Mouse (Mus musculus): ENCODE measurements around the gene Dhx33. TPM values are rescaled to one million over a fixed set of nuclear protein-coding genes. Genes with fewer than 3 reads are reported as not detected.

The Dhx33 gene
- polyA plus RNA-seq, 1 experiment from 2014 or later: 21.3 TPM

DNA sequence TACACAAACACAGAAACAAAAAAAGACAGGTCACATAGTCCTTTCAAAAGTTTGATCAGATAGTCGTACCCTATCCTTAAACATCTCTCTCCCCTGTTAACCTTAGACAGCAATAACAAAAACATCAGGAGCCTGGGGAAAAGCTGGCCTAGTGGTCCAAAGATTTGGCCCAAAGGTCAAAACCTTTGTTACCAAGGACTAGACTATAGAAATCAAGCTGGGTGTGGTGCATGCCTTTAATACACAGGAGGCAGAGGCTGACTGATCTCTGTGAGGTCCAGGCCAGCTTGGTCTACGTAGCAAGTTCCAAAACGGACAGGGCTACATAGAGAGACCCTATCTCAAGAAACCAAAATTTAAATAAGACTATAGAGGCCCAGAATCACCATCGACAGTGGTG is 49.5 kb downstream of the Dhx33 start:
- WGBS: 90% methylated on average over 4 of the region's 4 CpGs
- Histone ChIP-seq H3K27ac (replicated peaks; ENCODE audit: low read depth, low read length) (no peak overlapping the region), H3K27me3 (replicated peaks; ENCODE audit: control insufficient read depth, insufficient read depth, low read length) (no peaks in the 10 kb centered on the region), H3K4me3 (ENCODE audit: low read depth, low read length) (no peak overlapping the region), H3K4me2 (ENCODE audit: low read depth, low read length) (no peak overlapping the region), H3K4me1 (ENCODE audit: control insufficient read depth, insufficient read depth, low read length) (no peaks in the 10 kb centered on the region), H3K9me3 (ENCODE audit: control insufficient read depth, low read length) (no peaks in the 10 kb centered on the region), H3K36me3 (ENCODE audit: control insufficient read depth, insufficient read depth, low read length) (peaks cover 96% of the 10 kb centered on the region), H3K9ac (ENCODE audit: low read depth, low read length) (no peak overlapping the region)
- DNase-seq (ENCODE audit: low spot score): no peak
- ATAC-seq (ENCODE audit: low read depth): no peak

DNA sequence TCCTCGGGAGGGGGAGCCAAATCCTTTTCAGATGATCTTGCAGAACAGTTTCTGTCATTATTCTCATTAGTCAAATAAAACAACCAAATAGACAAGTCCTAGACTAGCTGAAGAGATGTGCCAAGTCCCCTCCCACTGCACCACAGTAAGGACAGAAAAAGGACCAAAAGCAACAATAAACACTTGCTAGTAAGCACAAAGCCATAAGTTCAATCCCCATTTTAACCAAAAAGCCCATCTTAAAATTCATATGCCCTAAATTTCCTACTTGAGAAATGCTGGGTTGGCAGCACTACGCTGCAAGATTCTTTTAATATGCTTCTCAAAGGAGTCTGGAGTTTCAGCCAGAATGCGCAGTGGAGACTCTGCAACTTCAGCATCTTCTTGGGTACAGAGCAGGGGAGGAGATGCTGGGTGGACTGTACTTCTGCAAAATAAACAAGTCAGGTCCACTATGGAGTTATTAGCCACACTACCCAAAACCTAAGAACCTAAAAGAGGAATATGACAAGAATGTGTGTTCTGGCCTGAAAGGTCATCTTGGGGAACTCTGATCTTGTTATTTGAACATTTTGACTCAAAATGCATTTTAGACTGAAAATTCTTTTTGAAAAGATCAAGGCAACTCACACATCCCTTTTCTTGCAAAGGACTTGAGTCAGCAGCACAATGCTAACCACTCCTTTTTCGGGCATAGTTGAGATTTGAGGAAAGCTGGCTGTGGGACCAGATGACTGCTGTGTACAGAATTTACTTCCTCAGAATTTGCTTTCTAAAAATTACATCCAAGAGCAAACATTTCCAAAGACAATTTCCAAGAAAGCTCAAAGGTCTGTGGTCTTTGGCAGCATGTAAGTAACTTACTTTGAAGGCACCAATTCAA is 59.1 kb downstream of the Dhx33 start:
- H3K36me3 ChIP-seq (ENCODE audit: control insufficient read depth, insufficient read depth, low read length): peaks cover 94% of the 10 kb centered on the region
- 87% methylated on average over 4 of the region's 4 CpGs for WGBS
- H3K9ac ChIP-seq (ENCODE audit: low read depth, low read length): no peak overlapping the region
- H3K27me3 ChIP-seq (replicated peaks; ENCODE audit: control insufficient read depth, insufficient read depth, low read length): no peaks in the 10 kb centered on the region
- no peak overlapping the region for H3K4me2 ChIP-seq (ENCODE audit: low read depth, low read length)
- no peak overlapping the region for H3K4me3 ChIP-seq (ENCODE audit: low read depth, low read length)
- DNase-seq (ENCODE audit: low spot score) (no peak), ATAC-seq (ENCODE audit: low read depth) (no peak)
- no peaks in the 10 kb centered on the region for H3K9me3 ChIP-seq (ENCODE audit: control insufficient read depth, low read length)
- no peak overlapping the region for H3K27ac ChIP-seq (replicated peaks; ENCODE audit: low read depth, low read length)
- no peaks in the 10 kb centered on the region for H3K4me1 ChIP-seq (ENCODE audit: control insufficient read depth, insufficient read depth, low read length)

DNA sequence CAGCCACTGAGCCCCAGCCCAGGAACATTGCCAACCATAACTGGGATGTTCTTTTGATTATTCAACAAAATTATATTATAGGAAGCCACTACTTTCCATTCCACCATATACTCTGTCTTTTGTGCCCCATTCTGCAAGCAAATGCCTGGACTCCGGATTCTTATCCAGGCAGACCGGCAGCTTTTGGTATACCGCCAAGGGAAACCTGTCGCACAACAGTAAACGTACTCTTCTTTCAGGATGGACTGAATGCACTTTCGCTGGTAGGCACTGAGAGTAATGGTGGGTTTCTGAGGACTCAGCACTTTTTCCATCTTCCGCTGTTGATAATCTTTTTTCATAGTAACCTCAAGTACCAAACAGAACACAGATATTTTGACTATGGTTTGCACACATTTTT is 60.6 kb downstream of the Dhx33 start:
- ATAC-seq (ENCODE audit: low read depth) (no peak), DNase-seq (ENCODE audit: low spot score) (no peak)
- no peaks in the 10 kb centered on the region for H3K27me3 ChIP-seq (replicated peaks; ENCODE audit: control insufficient read depth, insufficient read depth, low read length)
- no peak overlapping the region for H3K4me2 ChIP-seq (ENCODE audit: low read depth, low read length)
- no peaks in the 10 kb centered on the region for H3K4me1 ChIP-seq (ENCODE audit: control insufficient read depth, insufficient read depth, low read length)
- peaks cover 92% of the 10 kb centered on the region for H3K36me3 ChIP-seq (ENCODE audit: control insufficient read depth, insufficient read depth, low read length)
- H3K4me3 ChIP-seq (ENCODE audit: low read depth, low read length): no peak overlapping the region
- no peak overlapping the region for H3K27ac ChIP-seq (replicated peaks; ENCODE audit: low read depth, low read length)
- no peak overlapping the region for H3K9ac ChIP-seq (ENCODE audit: low read depth, low read length)
- WGBS: 93% methylated on average over 7 of the region's 7 CpGs
- no peaks in the 10 kb centered on the region for H3K9me3 ChIP-seq (ENCODE audit: control insufficient read depth, low read length)

DNA sequence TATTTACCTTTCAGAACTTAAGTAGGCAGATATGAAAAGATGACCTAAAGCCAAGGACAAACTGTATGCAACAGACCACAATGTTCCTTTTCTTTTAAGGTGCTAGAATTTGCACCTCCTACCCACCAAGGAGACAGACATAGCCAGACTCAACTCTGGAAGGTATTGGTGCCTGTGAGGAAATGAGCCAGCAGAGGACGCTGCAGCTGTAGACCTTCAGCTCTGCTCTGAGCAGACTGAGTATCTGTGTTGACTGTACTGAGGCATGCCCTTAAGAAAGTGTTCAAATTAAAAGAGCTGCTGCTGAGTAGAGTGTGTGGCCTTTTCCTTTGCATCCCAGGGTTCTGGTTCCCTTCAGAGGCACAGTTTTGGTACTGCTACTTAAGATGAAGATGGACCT is 61.6 kb downstream of the Dhx33 start:
- Histone ChIP-seq H3K4me3 (ENCODE audit: low read depth, low read length) (no peak overlapping the region), H3K4me2 (ENCODE audit: low read depth, low read length) (no peak overlapping the region), H3K27me3 (replicated peaks; ENCODE audit: control insufficient read depth, insufficient read depth, low read length) (no peaks in the 10 kb centered on the region), H3K4me1 (ENCODE audit: control insufficient read depth, insufficient read depth, low read length) (no peaks in the 10 kb centered on the region), H3K9ac (ENCODE audit: low read depth, low read length) (no peak overlapping the region), H3K36me3 (ENCODE audit: control insufficient read depth, insufficient read depth, low read length) (peaks cover 89% of the 10 kb centered on the region), H3K27ac (replicated peaks; ENCODE audit: low read depth, low read length) (no peak overlapping the region), H3K9me3 (ENCODE audit: control insufficient read depth, low read length) (no peaks in the 10 kb centered on the region)
- WGBS: 78% methylated on average over 1 of the region's 1 CpGs
- DNase-seq (ENCODE audit: low spot score) (no peak), ATAC-seq (ENCODE audit: low read depth) (no peak)

DNA sequence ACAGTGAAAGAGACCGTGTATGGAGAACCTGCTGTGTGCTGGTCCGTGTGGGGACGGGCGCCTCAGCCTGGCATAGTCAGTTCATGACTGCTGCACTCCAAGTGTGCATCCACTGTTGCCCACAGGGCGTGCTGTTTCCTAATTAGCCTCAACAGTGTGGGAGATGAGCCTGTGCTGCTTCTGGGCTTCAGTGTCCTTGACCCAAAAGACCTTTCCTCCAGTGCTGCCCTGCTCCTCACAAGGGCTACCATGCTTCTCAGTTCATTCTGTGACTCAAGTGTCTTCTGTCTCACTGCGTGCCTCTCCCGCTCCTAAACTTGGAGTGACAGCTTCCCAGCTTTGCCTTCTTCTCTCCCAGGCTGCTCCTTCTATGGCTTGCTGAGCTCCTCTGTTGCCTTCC is 68.9 kb downstream of the Dhx33 start:
- Histone ChIP-seq H3K36me3 (ENCODE audit: control insufficient read depth, insufficient read depth, low read length) (peaks cover 65% of the 10 kb centered on the region), H3K4me3 (ENCODE audit: low read depth, low read length) (no peak overlapping the region), H3K27ac (replicated peaks; ENCODE audit: low read depth, low read length) (no peak overlapping the region), H3K4me2 (ENCODE audit: low read depth, low read length) (no peak overlapping the region), H3K9ac (ENCODE audit: low read depth, low read length) (no peak overlapping the region), H3K27me3 (replicated peaks; ENCODE audit: control insufficient read depth, insufficient read depth, low read length) (no peaks in the 10 kb centered on the region), H3K9me3 (ENCODE audit: control insufficient read depth, low read length) (no peaks in the 10 kb centered on the region), H3K4me1 (ENCODE audit: control insufficient read depth, insufficient read depth, low read length) (no peaks in the 10 kb centered on the region)
- DNase-seq (ENCODE audit: low spot score) (no peak), ATAC-seq (ENCODE audit: low read depth) (no peak)
- 94% methylated on average over 7 of the region's 7 CpGs for WGBS

Other genes with a start within 250 kb of the Dhx33 start
- 7.0 and 7.3 TPM in 2 replicates for gene Zfp3, start 240.2 kb downstream of the Dhx33 start, polyA plus RNA-seq (2014; fragmentation: Nextera tagmentation; extraction: Ambion mirVana)
- 0.50 and 0.83 TPM in 2 replicates for gene Scimp, start 191.9 kb downstream of the Dhx33 start, polyA plus RNA-seq (2014; fragmentation: Nextera tagmentation; extraction: Ambion mirVana)
- gene Rabep1, start 159.7 kb downstream of the Dhx33 start, polyA plus RNA-seq (2014; fragmentation: Nextera tagmentation; extraction: Ambion mirVana): 29.4 and 31.8 TPM in 2 replicates
- gene Nup88, start 34.5 kb downstream of the Dhx33 start, polyA plus RNA-seq (2014; fragmentation: Nextera tagmentation; extraction: Ambion mirVana): 118 TPM in 2 replicates
- gene Rpain, start 34.2 kb downstream of the Dhx33 start, polyA plus RNA-seq (2014; fragmentation: Nextera tagmentation; extraction: Ambion mirVana): 67.3 and 68.3 TPM in 2 replicates
- gene C1qbp, start 21.4 kb downstream of the Dhx33 start, polyA plus RNA-seq (2014; fragmentation: Nextera tagmentation; extraction: Ambion mirVana): 223 and 224 TPM in 2 replicates
- 29.2 and 30.0 TPM in 2 replicates for gene Mis12, start 15.2 kb upstream of the Dhx33 start, polyA plus RNA-seq (2014; fragmentation: Nextera tagmentation; extraction: Ambion mirVana)
- 41.4 and 46.3 TPM in 2 replicates for gene Derl2, start 15.4 kb upstream of the Dhx33 start, polyA plus RNA-seq (2014; fragmentation: Nextera tagmentation; extraction: Ambion mirVana)
- gene 6330403K07Rik, start 29.1 kb upstream of the Dhx33 start, polyA plus RNA-seq (2014; fragmentation: Nextera tagmentation; extraction: Ambion mirVana): 50.1 and 65.9 TPM in 2 replicates
- 0.26 TPM in 1 of 2 replicates, not detected in the other for gene Nlrp1a, start 140.3 kb upstream of the Dhx33 start, polyA plus RNA-seq (2014; fragmentation: Nextera tagmentation; extraction: Ambion mirVana)
- gene Nlrp1b, start 226.3 kb upstream of the Dhx33 start, polyA plus RNA-seq (2014; fragmentation: Nextera tagmentation; extraction: Ambion mirVana): 0.04 and 0.08 TPM in 2 replicates

Measured in embryonic facial prominence, embryonic 14.5 days (tissue).